Mouse (Mus musculus) cerebellum, postnatal 14 days (tissue): ENCODE measurements around the gene Parp6.

Experiments
- DNase-seq, 2 experiments: peaks; one replicate each; pipeline ENCODE4 v3.0.0; 2021; ENCODE audit warnings: mixed read lengths in 2 of 2

The Parp6 gene

DNA sequence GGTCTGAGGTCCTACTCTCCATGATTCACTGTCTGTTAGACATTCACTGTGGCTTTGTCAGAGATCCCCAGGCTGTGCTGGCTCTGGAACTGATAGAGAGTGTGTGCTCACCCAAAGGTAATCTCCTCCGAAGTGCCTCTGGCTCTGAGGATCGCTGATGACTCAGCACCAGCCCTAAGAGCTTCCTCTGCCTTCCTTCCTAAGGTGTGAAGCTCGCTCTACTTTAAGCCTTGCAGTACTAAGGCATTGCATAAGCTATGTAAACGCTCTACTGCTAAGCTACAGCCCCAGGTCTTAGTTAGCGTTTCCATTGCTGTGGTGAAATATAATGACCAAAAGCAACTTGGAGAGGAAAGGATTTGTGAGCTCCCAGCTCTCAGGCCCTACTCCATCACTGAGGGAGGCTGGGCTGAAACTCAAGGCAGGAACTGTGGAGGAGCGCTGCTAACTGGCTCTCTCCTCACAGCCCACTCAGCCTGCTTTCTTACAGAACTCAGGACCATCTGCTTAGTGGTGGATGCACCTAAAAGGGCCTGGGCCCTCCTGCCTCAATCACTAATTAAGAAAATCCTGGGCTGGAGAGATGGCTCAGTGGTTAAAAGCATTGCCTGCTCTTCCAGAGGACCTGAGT lies 70.4 kb downstream of the Parp6 start:
- no peak for DNase-seq

DNA sequence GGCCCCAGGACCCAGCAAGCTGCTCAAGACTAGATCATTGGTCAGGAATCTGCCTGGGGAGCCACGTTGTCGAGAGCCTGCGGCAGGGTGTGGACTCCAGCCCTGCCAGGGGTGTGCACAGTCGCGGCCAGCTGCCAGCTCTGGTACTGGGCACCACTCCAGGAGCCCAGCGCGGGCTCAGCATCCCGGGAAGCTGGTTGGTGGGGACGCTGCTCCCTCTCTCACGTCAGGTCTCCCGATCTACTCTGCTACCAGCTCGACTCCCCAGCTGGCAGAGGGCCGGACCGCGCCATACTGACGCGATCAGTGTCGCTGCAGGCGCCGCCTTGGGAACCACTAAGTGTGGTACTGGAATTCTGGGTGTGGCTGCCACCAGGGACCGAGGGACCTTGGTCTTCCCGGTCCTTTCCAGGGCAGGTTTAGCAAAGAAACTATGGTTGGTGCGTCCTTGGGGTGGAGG lies 74.6 kb downstream of the Parp6 start:
- DNase-seq: peak; percentile 72 to 83

DNA sequence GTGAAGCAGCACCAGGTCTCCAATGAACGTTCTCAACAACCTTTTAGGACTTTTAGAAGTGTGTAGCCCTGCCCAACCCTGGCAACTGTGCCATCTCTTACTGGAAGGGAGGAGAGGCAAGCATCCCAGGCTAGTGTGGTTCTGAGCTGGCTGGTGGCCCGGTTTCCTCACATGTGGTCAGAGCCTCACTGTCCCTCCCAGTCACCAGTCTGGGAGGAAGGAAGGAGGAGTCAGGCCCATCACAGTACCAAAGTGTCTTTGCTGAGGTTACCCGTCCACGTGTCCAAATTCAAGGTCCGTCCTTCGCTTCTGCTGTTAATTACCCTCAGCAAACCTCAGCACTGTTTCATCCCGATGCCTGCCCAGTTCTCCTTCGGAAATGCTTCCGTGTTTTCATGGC lies 75.1 kb downstream of the Parp6 start:
- DNase-seq: peak; percentile 69 to 78

DNA sequence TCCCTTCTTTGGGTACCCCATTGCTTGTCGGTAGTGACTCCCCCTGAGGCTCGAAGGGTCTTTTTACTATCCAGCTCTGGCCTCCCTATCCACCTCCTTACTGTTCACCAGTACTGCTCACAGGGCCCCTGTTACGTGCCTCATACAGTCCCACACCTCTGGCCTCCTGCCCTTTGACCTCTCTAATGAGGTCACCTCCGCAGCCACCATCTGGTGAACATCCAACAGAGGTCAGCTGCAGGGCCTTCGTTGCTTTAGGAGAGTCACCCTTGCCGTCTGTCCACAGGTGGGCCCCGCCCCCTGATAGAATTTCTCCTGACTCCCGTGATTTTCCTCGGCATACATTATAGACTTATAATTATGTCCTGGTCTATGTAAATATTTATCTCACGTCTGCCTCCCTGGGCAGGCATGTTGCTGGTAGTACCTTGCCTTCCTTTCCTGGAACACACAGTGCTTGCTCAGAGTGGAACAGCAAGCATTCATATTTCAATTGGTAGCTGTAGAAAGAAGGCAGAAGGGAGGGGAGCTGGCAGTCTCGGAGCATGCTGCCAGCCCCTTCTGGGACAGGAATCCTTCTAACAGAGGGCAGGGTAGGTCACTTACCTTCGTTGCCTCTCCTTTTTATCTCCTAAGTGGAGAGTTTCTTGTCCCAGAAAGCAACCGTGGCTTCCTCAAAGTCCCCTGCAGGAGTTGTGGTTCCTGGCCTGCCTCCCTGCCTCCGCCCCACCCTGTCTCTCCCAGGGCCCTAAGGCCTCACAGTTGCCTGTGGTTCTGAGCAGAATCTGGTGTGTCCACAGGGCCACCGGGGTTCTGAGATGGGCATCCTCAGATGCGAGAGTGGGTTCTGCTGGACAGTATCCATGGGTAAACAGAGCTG lies 77.7 kb downstream of the Parp6 start:
- no peak for DNase-seq

GRCm38 (mm10) chr9:59695451-59695813 lies 78.3 kb downstream of the Parp6 start:
- no peak for DNase-seq

GRCm38 (mm10) chr9:59696381-59696780 lies 79.3 kb downstream of the Parp6 start:
- DNase-seq: no peak
